Mouse (Mus musculus): ENCODE measurements around the gene Kctd12. TPM values are rescaled to one million over a fixed set of nuclear protein-coding genes. Genes with fewer than 3 reads are reported as not detected.

The Kctd12 gene
- polyA plus RNA-seq, 1 experiment from 2014 or later: 8.2 TPM

- peak; percentile 40 for DNase-seq (ENCODE audit: low spot score)
- 76% methylated on average over 4 of the region's 4 CpGs for WGBS
- TF ChIP-seq EP300 (IDR thresholded peaks at IDR 0.05) (no peak), CTCF (IDR thresholded peaks at IDR 0.05) (no peak)
Measured at GRCm38 (mm10) chr14:103007737-103008136, 25.3 kb upstream of the Kctd12 start.

GRCm38 (mm10) chr14:102994662-102995561, 12.5 kb upstream of the Kctd12 start:
- Histone ChIP-seq H3K27ac (ENCODE audit: low read length) (no peak overlapping the region), H3K4me3 (ENCODE audit: low read depth, low read length) (no peak overlapping the region), H3K9me3 (ENCODE audit: low read length) (no peaks in the 10 kb centered on the region), H3K27me3 (replicated peaks; ENCODE audit: insufficient read depth, low read length) (no peaks in the 10 kb centered on the region), H3K4me2 (replicated peaks; ENCODE audit: low read depth, low read length) (no peak overlapping the region), H3K4me1 (ENCODE audit: insufficient read depth, low read depth, low read length) (no peaks in the 10 kb centered on the region), H3K9ac (replicated peaks; ENCODE audit: low read depth) (no peak overlapping the region), H3K36me3 (ENCODE audit: insufficient read depth, low read length) (no peaks in the 10 kb centered on the region)
- DNase-seq (ENCODE audit: low spot score) (peak; percentile 84), ATAC-seq (peak; percentile 65)
- WGBS: 18% methylated on average over 6 of the region's 6 CpGs
- TF ChIP-seq EP300 (IDR thresholded peaks at IDR 0.05) (no peak), CTCF (IDR thresholded peaks at IDR 0.05) (peak; percentile 97)

More at GRCm38 (mm10) chr14:103007737-103008136, 25.3 kb upstream of the Kctd12 start:
- H3K9me3 ChIP-seq (ENCODE audit: low read length): no peaks in the 10 kb centered on the region
- H3K27me3 ChIP-seq (replicated peaks; ENCODE audit: insufficient read depth, low read length): no peaks in the 10 kb centered on the region
- peak; percentile 34 for ATAC-seq
- H3K36me3 ChIP-seq (ENCODE audit: insufficient read depth, low read length): no peaks in the 10 kb centered on the region
- H3K4me3 ChIP-seq (ENCODE audit: low read depth, low read length): no peak overlapping the region
- no peaks in the 10 kb centered on the region for H3K4me1 ChIP-seq (ENCODE audit: insufficient read depth, low read depth, low read length)
- H3K4me2 ChIP-seq (replicated peaks; ENCODE audit: low read depth, low read length): no peak overlapping the region
- no peak overlapping the region for H3K9ac ChIP-seq (replicated peaks; ENCODE audit: low read depth)
- no peak overlapping the region for H3K27ac ChIP-seq (ENCODE audit: low read length)

- Histone ChIP-seq H3K36me3 (ENCODE audit: insufficient read depth, low read length) (no peaks in the 10 kb centered on the region), H3K9ac (replicated peaks; ENCODE audit: low read depth) (no peak overlapping the region), H3K4me1 (ENCODE audit: insufficient read depth, low read depth, low read length) (no peaks in the 10 kb centered on the region), H3K27ac (ENCODE audit: low read length) (no peak overlapping the region), H3K4me3 (ENCODE audit: low read depth, low read length) (no peak overlapping the region), H3K9me3 (ENCODE audit: low read length) (no peaks in the 10 kb centered on the region), H3K4me2 (replicated peaks; ENCODE audit: low read depth, low read length) (no peak overlapping the region), H3K27me3 (replicated peaks; ENCODE audit: insufficient read depth, low read length) (no peaks in the 10 kb centered on the region)
- 44% methylated on average over 3 of the region's 3 CpGs for WGBS
- ATAC-seq: no peak
- no peak for TF ChIP-seq CTCF (IDR thresholded peaks at IDR 0.05)
- no peak for TF ChIP-seq EP300 (IDR thresholded peaks at IDR 0.05)
- no peak for DNase-seq (ENCODE audit: low spot score)
Measured at GRCm38 (mm10) chr14:102990765-102991164, 8.3 kb upstream of the Kctd12 start.

- no peak overlapping the region for H3K4me3 ChIP-seq (ENCODE audit: low read depth, low read length)
- H3K9me3 ChIP-seq (ENCODE audit: low read length): no peaks in the 10 kb centered on the region
- 41% methylated on average over 5 of the region's 5 CpGs for WGBS
- H3K4me2 ChIP-seq (replicated peaks; ENCODE audit: low read depth, low read length): no peak overlapping the region
- no peak overlapping the region for H3K27ac ChIP-seq (ENCODE audit: low read length)
- ATAC-seq (no peak), DNase-seq (ENCODE audit: low spot score) (no peak)
- H3K36me3 ChIP-seq (ENCODE audit: insufficient read depth, low read length): no peaks in the 10 kb centered on the region
- no peak overlapping the region for H3K9ac ChIP-seq (replicated peaks; ENCODE audit: low read depth)
- no peaks in the 10 kb centered on the region for H3K4me1 ChIP-seq (ENCODE audit: insufficient read depth, low read depth, low read length)
- TF ChIP-seq EP300 (IDR thresholded peaks at IDR 0.05): no peak
- TF ChIP-seq CTCF (IDR thresholded peaks at IDR 0.05): no peak
- H3K27me3 ChIP-seq (replicated peaks; ENCODE audit: insufficient read depth, low read length): no peaks in the 10 kb centered on the region; the same call in 1 of the 2 replicates
Measured at GRCm38 (mm10) chr14:102989866-102990265, 7.4 kb upstream of the Kctd12 start.

- Histone ChIP-seq H3K9ac (replicated peaks; ENCODE audit: low read depth) (no peak overlapping the region), H3K27ac (ENCODE audit: low read length) (no peak overlapping the region), H3K4me1 (ENCODE audit: insufficient read depth, low read depth, low read length) (no peaks in the 10 kb centered on the region), H3K4me2 (replicated peaks; ENCODE audit: low read depth, low read length) (no peak overlapping the region), H3K9me3 (ENCODE audit: low read length) (no peaks in the 10 kb centered on the region), H3K4me3 (ENCODE audit: low read depth, low read length) (no peak overlapping the region), H3K27me3 (replicated peaks; ENCODE audit: insufficient read depth, low read length) (no peaks in the 10 kb centered on the region; the same call in 1 of the 2 replicates), H3K36me3 (ENCODE audit: insufficient read depth, low read length) (no peaks in the 10 kb centered on the region)
- TF ChIP-seq EP300 (IDR thresholded peaks at IDR 0.05) (no peak), CTCF (IDR thresholded peaks at IDR 0.05) (no peak)
- no peak for ATAC-seq
- 60% methylated on average over 4 of the region's 4 CpGs for WGBS
- DNase-seq (ENCODE audit: low spot score): no peak
Measured at GRCm38 (mm10) chr14:102989254-102989653, 6.8 kb upstream of the Kctd12 start.

- WGBS: 83% methylated on average over 5 of the region's 5 CpGs
- TF ChIP-seq CTCF (IDR thresholded peaks at IDR 0.05) (no peak), EP300 (IDR thresholded peaks at IDR 0.05) (no peak)
Measured at GRCm38 (mm10) chr14:102987626-102988025, 5.2 kb upstream of the Kctd12 start.

More at GRCm38 (mm10) chr14:102987626-102988025, 5.2 kb upstream of the Kctd12 start:
- no peaks in the 10 kb centered on the region; the same call in 1 of the 2 replicates for H3K27me3 ChIP-seq (replicated peaks; ENCODE audit: insufficient read depth, low read length)
- no peak overlapping the region for H3K9ac ChIP-seq (replicated peaks; ENCODE audit: low read depth)
- H3K4me2 ChIP-seq (replicated peaks; ENCODE audit: low read depth, low read length): no peak overlapping the region
- H3K36me3 ChIP-seq (ENCODE audit: insufficient read depth, low read length): no peaks in the 10 kb centered on the region
- ATAC-seq (no peak), DNase-seq (ENCODE audit: low spot score) (no peak)
- no peaks in the 10 kb centered on the region for H3K9me3 ChIP-seq (ENCODE audit: low read length)
- no peaks in the 10 kb centered on the region for H3K4me1 ChIP-seq (ENCODE audit: insufficient read depth, low read depth, low read length)
- H3K27ac ChIP-seq (ENCODE audit: low read length): no peak overlapping the region
- H3K4me3 ChIP-seq (ENCODE audit: low read depth, low read length): no peak overlapping the region
